Mouse (Mus musculus): ENCODE measurements at regions not wholly inside any gene's neighbourhood (a gene's known extent, or its start where the extent isn't known, plus 50 kb on each side); places are given as distances from the start of the nearest gene placed in this dataset.
A peak's percentile ranks its signal among the peaks of the same experiment; 100 is the strongest.

DNA sequence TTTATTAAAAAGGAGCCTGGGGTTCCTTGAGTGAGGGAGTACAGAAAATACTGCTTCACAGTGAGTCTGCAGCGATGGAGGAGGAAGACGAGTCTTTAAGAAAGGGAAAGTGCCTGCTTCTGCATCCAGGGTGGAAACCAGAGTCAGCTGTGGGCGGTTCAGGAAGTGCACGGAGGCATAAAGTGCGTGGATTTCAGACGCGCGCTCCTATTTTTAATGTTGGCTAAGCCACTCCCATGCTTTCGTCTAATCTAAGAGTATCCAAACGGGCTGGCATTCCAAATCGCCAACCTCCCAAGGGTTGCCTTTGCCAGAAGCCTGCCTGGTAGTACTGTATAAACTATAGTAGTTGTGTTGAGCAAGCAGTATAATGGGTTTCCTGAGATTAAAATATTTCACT lies 50.4 kb upstream of the Nap1l1 start:
- DNase-seq (ENCODE audit: low spot score) (peak; percentile 18), ATAC-seq (ENCODE audit: low FRiP score, low TSS enrichment) (no peak)
- Histone ChIP-seq H3K4me1 (replicated peaks; ENCODE audit: control insufficient read depth, insufficient read depth) (no peaks in the 10 kb centered on the region), H3K36me3 (ENCODE audit: control insufficient read depth, insufficient read depth, low read length) (no peaks in the 10 kb centered on the region), H3K9ac (ENCODE audit: low read length) (no peak overlapping the region; the same call in 1 of the 2 replicates), H3K27ac (replicated peaks) (no peak overlapping the region), H3K27me3 (ENCODE audit: control insufficient read depth, insufficient read depth, low read length) (no peaks in the 10 kb centered on the region), H3K4me3 (ENCODE audit: low read depth, low read length) (peak overlapping the region; percentile 29), H3K9me3 (ENCODE audit: control insufficient read depth, low read length) (no peaks in the 10 kb centered on the region), H3K4me2 (replicated peaks; ENCODE audit: low read depth) (peak overlapping the region; percentile 42)
- TF ChIP-seq EP300 (optimal IDR thresholded peaks at IDR 0.05) (no peak), CTCF (IDR thresholded peaks at IDR 0.05; ENCODE audit: low read depth) (no peak)
- WGBS = 28% methylated on average over 11 of the region's 11 CpGs
